Mouse (Mus musculus) E14TG2a.4 (cell line): Measurements from ENCODE around the gene Cit.

Experiments used
- H3K27me3 ChIP-seq: 2 replicates; pipeline ENCODE4 v1.6.1; 2014; ENCODE audit warnings: low read length, control low read depth; ENCODE audit not compliant: insufficient read depth
- H3K36me3 ChIP-seq: 2 replicates; pipeline ENCODE4 v1.6.1; 2014; ENCODE audit warnings: low read length, control low read depth; ENCODE audit not compliant: insufficient read depth
- H3K4me1 ChIP-seq: replicated peaks from 2 replicates; pipeline ENCODE4 v1.6.1; 2014; ENCODE audit warnings: low read depth, low read length, control low read depth
- H3K4me3 ChIP-seq: replicated peaks from 2 replicates; pipeline ENCODE4 v1.5.1; 2014; ENCODE audit warnings: mild to moderate bottlenecking, low read length
- H3K9me3 ChIP-seq: 2 replicates; pipeline ENCODE4 v1.6.1; 2014; ENCODE audit warnings: low read length, control low read depth
- CTCF ChIP-seq: conservative IDR thresholded peaks from 2 replicates; pipeline ENCODE4 v1.5.1; 2014; ENCODE audit warnings: low read length
- NANOG ChIP-seq: IDR thresholded peaks from 2 replicates; pipeline ENCODE4 v1.6.1; 2014; ENCODE audit warnings: borderline replicate concordance, low read length, mixed read lengths
- POU5F1 ChIP-seq: IDR thresholded peaks from 2 replicates; pipeline ENCODE4 v1.6.1; 2014; ENCODE audit warnings: low read length, borderline replicate concordance

Cit gene

DNA sequence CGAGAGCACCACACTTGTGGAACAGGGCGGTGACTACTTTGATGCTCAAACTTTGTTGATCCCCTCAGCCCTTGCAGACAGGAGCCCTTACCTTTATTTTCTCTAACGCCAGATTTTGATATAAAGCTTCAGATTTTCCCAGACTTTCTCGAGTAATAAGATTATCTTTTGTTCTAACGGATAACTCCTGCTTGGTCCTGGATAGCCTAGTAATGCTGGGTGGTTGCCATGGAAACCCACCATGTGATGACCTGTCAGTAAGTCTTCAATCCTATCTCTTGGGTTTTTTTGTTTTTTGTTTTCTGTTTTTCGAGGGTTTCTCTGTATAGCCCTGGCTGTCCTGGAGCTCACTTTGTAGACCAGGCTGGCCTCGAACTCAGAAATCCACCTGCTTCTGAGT lies 197.2 kb downstream of the Cit start:
- 0 out of 2 replicates have a peak, but pooled peaks cover 4% of the 10 kb centered on the region for H3K27me3 ChIP-seq
- H3K9me3 ChIP-seq, result no peaks in the 10 kb centered on the region
- no peak for TF ChIP-seq POU5F1
- TF ChIP-seq CTCF, result no peak
- TF ChIP-seq NANOG, result no peak
- H3K4me1 ChIP-seq, result peaks cover 21% of the 10 kb centered on the region
- no peaks in the 10 kb centered on the region for H3K36me3 ChIP-seq
- H3K4me3 ChIP-seq, result no peak overlapping the region

DNA sequence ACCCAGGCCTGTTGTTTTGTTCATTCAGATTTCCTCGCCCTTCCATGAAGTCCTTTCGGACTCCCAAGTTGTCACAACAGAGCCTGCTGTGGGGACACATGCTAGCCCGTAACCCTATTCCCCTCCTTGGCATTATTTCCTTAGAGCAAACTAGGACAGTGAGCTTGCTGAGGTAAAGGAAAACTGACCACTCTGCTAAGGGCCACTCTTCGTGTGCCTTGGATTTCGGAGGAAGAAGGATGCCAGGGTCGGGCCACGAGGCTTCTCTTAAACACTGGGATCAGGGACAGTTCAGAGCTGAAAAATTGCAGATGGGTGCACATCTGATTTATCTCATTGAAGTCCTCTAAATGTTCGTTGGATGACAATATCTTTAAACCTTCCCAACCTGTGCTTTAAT lies 200.5 kb downstream of the Cit start:
- 0 out of 2 replicates have a peak, but pooled peaks cover 3% of the 10 kb centered on the region for H3K27me3 ChIP-seq
- H3K4me3 ChIP-seq, result no peak overlapping the region
- H3K9me3 ChIP-seq, result no peaks in the 10 kb centered on the region
- H3K36me3 ChIP-seq, result no peaks in the 10 kb centered on the region
- no peak for TF ChIP-seq POU5F1
- no peak for TF ChIP-seq NANOG
- no peak for TF ChIP-seq CTCF
- peaks cover 6% of the 10 kb centered on the region for H3K4me1 ChIP-seq

DNA sequence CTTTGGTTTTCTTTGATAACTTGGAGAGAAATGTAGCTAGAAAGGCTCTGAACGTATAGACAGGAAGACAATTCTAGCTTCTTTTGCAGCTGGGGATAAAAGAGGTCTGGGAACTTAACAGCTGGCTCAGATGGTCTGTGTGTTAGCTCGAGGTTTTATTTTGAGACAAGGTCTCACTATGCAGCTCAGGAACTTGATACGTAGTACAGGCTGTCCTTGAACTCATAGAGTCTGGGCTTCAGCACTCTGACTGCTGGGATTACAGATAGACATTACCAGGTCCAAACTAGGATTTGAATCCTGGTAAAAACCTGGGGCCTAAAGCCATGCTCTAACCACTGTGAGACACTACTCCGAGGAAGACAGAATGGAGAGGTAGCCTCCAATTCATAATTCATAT lies 201.2 kb downstream of the Cit start:
- no peak overlapping the region for H3K4me3 ChIP-seq
- H3K36me3 ChIP-seq, result no peaks in the 10 kb centered on the region
- no peak for TF ChIP-seq POU5F1
- H3K9me3 ChIP-seq, result no peaks in the 10 kb centered on the region
- H3K27me3 ChIP-seq, result no peaks in the 10 kb centered on the region
- H3K4me1 ChIP-seq, result 0 out of 2 replicates have a peak, but pooled peaks cover 3% of the 10 kb centered on the region

DNA sequence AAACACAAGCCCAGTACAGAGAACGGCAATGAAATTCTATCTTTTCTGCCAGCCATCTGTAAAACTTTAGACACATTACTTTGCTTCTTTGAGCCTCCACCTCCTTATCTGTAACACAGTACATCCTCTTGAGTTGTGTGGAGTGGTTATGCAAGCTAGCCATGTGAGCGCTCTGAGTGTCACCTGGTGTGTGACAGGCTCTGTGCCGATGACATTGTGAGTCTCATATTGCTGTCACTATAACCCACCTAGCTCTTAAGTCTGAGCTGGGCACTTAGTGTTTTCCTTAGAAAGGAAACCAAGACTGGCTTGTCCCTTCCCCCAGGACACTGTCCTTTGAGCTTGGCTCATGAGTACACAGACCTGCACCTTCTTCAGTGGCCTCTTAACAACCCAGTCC lies 203.2 kb downstream of the Cit start:
- H3K27me3 ChIP-seq, result no peaks in the 10 kb centered on the region
- no peak for TF ChIP-seq CTCF
- no peak for TF ChIP-seq POU5F1
- TF ChIP-seq NANOG, result no peak
- no peak overlapping the region for H3K4me3 ChIP-seq
- H3K4me1 ChIP-seq, result peaks cover 15% of the 10 kb centered on the region
- no peaks in the 10 kb centered on the region for H3K9me3 ChIP-seq
- no peaks in the 10 kb centered on the region for H3K36me3 ChIP-seq

DNA sequence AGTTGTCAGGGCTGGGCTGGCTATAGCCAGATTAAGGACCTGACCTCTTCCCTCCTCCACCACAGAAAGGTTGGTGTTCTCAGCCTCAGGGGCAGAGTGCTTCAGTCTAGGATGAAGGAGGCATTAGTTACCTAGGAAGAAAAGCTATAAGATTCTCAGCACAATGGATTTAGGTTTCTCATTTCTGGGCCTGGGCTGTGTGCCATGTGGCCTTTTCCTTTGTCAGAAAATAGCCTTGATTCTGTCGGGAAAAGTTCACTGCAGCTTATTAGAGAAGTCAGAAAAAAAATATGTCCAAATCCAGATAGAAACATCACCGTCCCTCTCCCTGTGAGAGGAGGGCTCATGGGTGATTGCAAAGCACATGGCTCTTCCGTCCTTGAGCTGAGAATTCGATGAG lies 204.7 kb downstream of the Cit start:
- Histone ChIP-seq H3K27me3 (no peaks in the 10 kb centered on the region), H3K4me3 (no peak overlapping the region), H3K36me3 (no peaks in the 10 kb centered on the region), H3K9me3 (no peaks in the 10 kb centered on the region), H3K4me1 (peaks cover 27% of the 10 kb centered on the region)
- TF ChIP-seq CTCF (no peak), POU5F1 (no peak), NANOG (no peak)

DNA sequence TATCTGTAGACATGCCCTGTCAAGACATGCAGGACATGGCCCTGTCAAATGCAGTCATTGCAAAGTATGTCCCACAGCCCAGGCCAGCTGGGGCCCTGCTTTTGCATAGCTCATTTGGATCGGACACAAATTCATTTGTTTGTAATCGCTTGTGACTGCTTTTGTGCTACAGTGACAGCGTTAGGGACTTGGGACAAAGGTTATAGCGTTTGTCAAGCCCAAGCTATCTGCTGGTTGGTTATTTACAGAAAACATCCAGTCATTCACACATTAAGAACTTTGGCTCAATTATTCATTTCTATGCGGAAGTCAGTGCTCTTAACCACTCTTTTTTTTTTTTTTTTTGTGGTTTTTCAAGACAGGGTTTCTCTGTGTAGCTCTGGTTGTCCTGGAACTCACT lies 207.1 kb downstream of the Cit start:
- no peak overlapping the region for H3K4me3 ChIP-seq
- no peaks in the 10 kb centered on the region for H3K36me3 ChIP-seq
- H3K4me1 ChIP-seq, result peaks cover 27% of the 10 kb centered on the region
- no peaks in the 10 kb centered on the region for H3K27me3 ChIP-seq
- TF ChIP-seq NANOG, result no peak
- no peak for TF ChIP-seq CTCF
- no peak for TF ChIP-seq POU5F1
- H3K9me3 ChIP-seq, result no peaks in the 10 kb centered on the region

DNA sequence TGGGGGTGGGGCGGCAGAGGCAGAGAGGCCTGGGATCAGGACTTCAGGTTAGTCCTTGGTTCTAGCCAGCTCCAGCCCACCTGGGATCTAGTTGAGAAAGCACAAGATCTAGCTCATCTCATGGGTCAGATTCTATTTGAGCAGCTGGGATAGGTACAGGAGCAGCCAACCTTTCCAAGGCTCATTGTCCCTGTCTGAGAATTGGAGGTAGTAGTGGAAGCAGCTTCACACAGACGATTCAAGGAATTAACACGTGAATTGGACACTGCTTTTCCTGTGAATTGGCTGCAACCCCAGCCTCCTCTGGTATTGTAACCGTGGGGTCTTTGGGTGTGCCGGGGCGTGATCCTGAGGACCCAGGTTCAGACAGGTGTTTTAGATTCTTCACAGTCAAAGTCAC lies 207.7 kb downstream of the Cit start:
- TF ChIP-seq CTCF (no peak), NANOG (no peak), POU5F1 (no peak)
- Histone ChIP-seq H3K4me1 (peaks cover 30% of the 10 kb centered on the region), H3K9me3 (no peaks in the 10 kb centered on the region), H3K4me3 (0 out of 2 replicates have a peak overlapping the region, but pooled peaks have one; percentile 10), H3K36me3 (no peaks in the 10 kb centered on the region), H3K27me3 (no peaks in the 10 kb centered on the region)
